Mouse (Mus musculus) lung, postnatal 0 days (tissue): ENCODE measurements around the gene Nubpl.
A peak's percentile ranks its signal among the peaks of the same experiment; 100 is the strongest.

Experiments used
- CTCF ChIP-seq: IDR thresholded peaks from 2 replicates; pipeline ENCODE4 v1.5.1; 2016; ENCODE audit warnings: antibody characterized with exemption, mild to moderate bottlenecking
- EP300 ChIP-seq: IDR thresholded peaks from 2 replicates; pipeline ENCODE4 v1.6.1; 2016; ENCODE audit warnings: antibody characterized with exemption, mild to moderate bottlenecking, control low read depth

GRCm38 (mm10) chr12:52306348-52306747 is 208.8 kb downstream of the Nubpl start:
- peak; percentile 48 for TF ChIP-seq CTCF
- TF ChIP-seq EP300 = no peak
